In the genomic region with DNA sequence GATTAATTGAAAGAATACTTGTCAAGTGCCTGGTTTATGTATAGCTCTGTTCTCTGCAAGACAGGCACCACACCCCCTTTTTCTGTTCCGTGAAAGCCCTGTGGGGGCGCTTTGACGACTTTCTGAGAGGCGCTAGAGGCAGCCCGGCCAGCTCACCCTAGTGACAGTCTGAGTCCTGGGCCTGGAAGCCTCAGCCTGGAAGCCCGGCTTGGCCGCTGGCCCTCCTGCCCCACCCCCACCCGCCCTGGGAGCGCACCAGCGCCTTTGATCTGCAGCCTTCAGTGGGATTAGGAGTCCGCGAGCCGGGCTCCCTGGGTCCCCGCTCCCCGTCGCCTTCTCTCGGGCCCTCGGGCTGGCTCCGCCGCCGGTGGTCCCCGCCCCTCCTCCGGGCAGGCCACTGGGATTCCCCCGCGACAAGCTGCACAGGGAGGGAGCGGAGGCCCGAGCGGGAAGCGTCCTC, we compare ENCODE assay signal across 8 mouse cellular contexts. TPM values are rescaled to one million over a fixed set of nuclear protein-coding genes. Genes with fewer than 3 reads are reported as not detected.
DNase-seq lines count a peak whose midpoint lies in the region; ATAC-seq lines count a peak whose summit lies in the region.

No protein-coding gene starts in this region.

- H3K4me2 ChIP-seq in hindbrain, embryonic 13.5 days = peak overlapping the region; percentile 81
- peak overlapping the region; percentile 95 for H3K4me2 ChIP-seq in lung, embryonic 16.5 days (ENCODE audit: low read depth, low read length)

- peak overlapping the region; percentile 72 for H3K9ac ChIP-seq in hindbrain, embryonic 13.5 days
- H3K9ac ChIP-seq in lung, embryonic 16.5 days (ENCODE audit: low read length) = peak overlapping the region; percentile 76

- WGBS in hindbrain, embryonic 13.5 days = 0% methylated on average over 27 of the region's 29 CpGs
- WGBS in lung, embryonic 16.5 days = under 1% methylated on average over 26 of the region's 29 CpGs

- no peaks in the 10 kb centered on the region for H3K9me3 ChIP-seq in hindbrain, embryonic 13.5 days
- no peaks in the 10 kb centered on the region for H3K9me3 ChIP-seq in lung, embryonic 16.5 days (ENCODE audit: control insufficient read depth, low read length)

- peaks cover 76% of the 10 kb centered on the region for H3K27me3 ChIP-seq in hindbrain, embryonic 13.5 days
- H3K27me3 ChIP-seq in lung, embryonic 16.5 days (ENCODE audit: control insufficient read depth, insufficient read depth, low read depth, low read length) = peaks cover 4% of the 10 kb centered on the region

- no peaks in the 10 kb centered on the region for H3K36me3 ChIP-seq in hindbrain, embryonic 13.5 days
- no peaks in the 10 kb centered on the region for H3K36me3 ChIP-seq in lung, embryonic 16.5 days (ENCODE audit: control insufficient read depth, insufficient read depth, low read length)

- H3K4me1 ChIP-seq in hindbrain, embryonic 13.5 days (replicated peaks) = peaks cover 42% of the 10 kb centered on the region
- H3K4me1 ChIP-seq in lung, embryonic 16.5 days (replicated peaks; ENCODE audit: control insufficient read depth, insufficient read depth, low read length) = peaks cover 46% of the 10 kb centered on the region

- peak; percentile 85 for ATAC-seq in hindbrain, embryonic 13.5 days (ENCODE audit: low FRiP score)
- peak; percentile 92 for ATAC-seq in lung, embryonic 16.5 days (ENCODE audit: low read depth)

- peak; percentile 87 for DNase-seq in R1 (ENCODE audit: low read depth, low spot score)
- peak; percentile 89 to 90 for DNase-seq in cerebellum, postnatal 10 days
- DNase-seq in frontal cortex, postnatal 25 days (ENCODE audit: low spot score in 2 of 2) = peak; percentile 63 to 74
- peak; percentile 83 to 88 for DNase-seq in layer of hippocampus, postnatal 10 days (ENCODE audit: low spot score in 2 of 2)
- DNase-seq in retina, adult 2 months (ENCODE audit: low read depth, low spot score) = peak; percentile 41
- peak; percentile 67 for DNase-seq in thymus, postnatal 25 days

- no peak overlapping the region for H3K27ac ChIP-seq in hindbrain, embryonic 13.5 days
- peak overlapping the region; percentile 89 for H3K27ac ChIP-seq in lung, embryonic 16.5 days (ENCODE audit: low read length)

- peak overlapping the region; percentile 45 for H3K4me3 ChIP-seq in hindbrain, embryonic 13.5 days
- peak overlapping the region; percentile 54 for H3K4me3 ChIP-seq in lung, embryonic 16.5 days (ENCODE audit: low read length)

RNA-seq across cellular contexts. Expression of a gene that starts 41.4 kb away (rescaled TPM):
- 13.3 and 14.7 TPM in 2 replicates for polyA plus RNA-seq in hindbrain, embryonic 13.5 days (2015; fragmentation: Nextera tagmentation; extraction: Ambion mirVana)
- total RNA-seq in layer of hippocampus, postnatal 10 days (2021) = 10 to 100 TPM; 22.3 to 28.3 TPM
- polyA plus RNA-seq in lung, embryonic 16.5 days (2015; fragmentation: Nextera tagmentation; extraction: Ambion mirVana) = 28.3 and 28.9 TPM in 2 replicates
